Mouse (Mus musculus) midbrain, embryonic 13.5 days (tissue): ENCODE measurements around the gene Cep170. TPM values are rescaled to one million over a fixed set of nuclear protein-coding genes. Genes with fewer than 3 reads are reported as not detected.
A peak's percentile ranks its signal among the peaks of the same experiment; 100 is the strongest.
"Not testable (repeated sequence)": the region's sequence is repeated elsewhere in the genome, so short reads cannot be mapped to it uniquely, and the experiment has no call there.

Experiments used
- ATAC-seq: fragments of 200-750 bp; cut with Nextera tagmentation; 2 replicates; pipeline ENCODE4 v1.8.0; 2017; ENCODE audit warnings: mild to moderate bottlenecking, moderate TSS enrichment, moderate library complexity
- H3K27ac ChIP-seq: fragments of 300-500 bp; sonication (generic); 2 replicates; pipeline ENCODE4 v1.5.1; 2015; ENCODE audit warnings: inconsistent platforms, mild to moderate bottlenecking, moderate library complexity
- H3K27me3 ChIP-seq: fragments of 300-500 bp; sonication (generic); 2 replicates; pipeline ENCODE4 v1.6.1; 2015; ENCODE audit warnings: mild to moderate bottlenecking, inconsistent platforms
- H3K36me3 ChIP-seq: fragments of 300-500 bp; sonication (generic); 2 replicates; pipeline ENCODE4 v1.6.1; 2015; ENCODE audit warnings: mild to moderate bottlenecking, inconsistent platforms
- H3K4me1 ChIP-seq: fragments of 300-500 bp; sonication (generic); replicated peaks from 2 replicates; pipeline ENCODE4 v1.6.1; 2015; ENCODE audit warnings: inconsistent platforms
- H3K4me2 ChIP-seq: fragments of 300-500 bp; sonication (generic); replicated peaks from 2 replicates; pipeline ENCODE4 v1.6.1; 2015; ENCODE audit warnings: moderate library complexity, mild to moderate bottlenecking, inconsistent platforms
- H3K4me3 ChIP-seq: fragments of 300-500 bp; sonication (generic); replicated peaks from 2 replicates; pipeline ENCODE4 v1.5.1; 2015; ENCODE audit warnings: mild to moderate bottlenecking, inconsistent platforms
- H3K9ac ChIP-seq: fragments of 300-500 bp; sonication (generic); replicated peaks from 2 replicates; pipeline ENCODE4 v1.6.1; 2015; ENCODE audit warnings: mild to moderate bottlenecking, inconsistent platforms
- H3K9me3 ChIP-seq: fragments of 300-500 bp; sonication (generic); 2 replicates; pipeline ENCODE4 v1.6.1; 2016; ENCODE audit warnings: mild to moderate bottlenecking, inconsistent platforms
- WGBS: fragments of 180-500 bp; shearing (Covaris S2); methylation state at CpG from one replicate; pipeline ENCODE4 v1.1.7; 2015; 5-methylcytosine and 5-hydroxymethylcytosine counted together
- polyA plus RNA-seq: library from polyadenylated mRNA; unstranded; fragments of >200 nt; fragmentation: Nextera tagmentation; extraction: Ambion mirVana; gene quantifications from 2 replicates; pipeline ENCODE4 v1.2.1, GENCODE M21; 2015

Gene Cep170
- polyA plus RNA-seq = 124 and 140 TPM in 2 replicates

DNA sequence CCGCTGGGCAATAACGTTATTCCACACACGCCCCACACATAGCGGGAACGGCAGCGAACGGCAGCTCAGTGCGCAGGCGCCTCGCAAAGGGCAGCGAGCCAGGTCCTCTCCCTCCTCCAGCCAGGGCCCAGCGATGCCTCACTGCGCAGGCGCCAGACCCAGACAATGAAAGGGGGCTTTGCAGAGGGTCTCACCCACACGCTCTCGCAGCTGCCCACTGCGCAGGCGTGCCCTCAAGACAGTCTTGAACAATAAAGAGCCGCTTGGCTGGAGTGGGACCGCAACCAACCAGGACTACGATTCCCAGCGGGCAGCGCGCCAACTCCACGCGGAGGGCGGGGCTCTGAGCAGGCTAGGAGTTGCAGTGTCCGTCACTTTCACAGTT is at the start of gene Cep170:
Cep170 (minus strand) TSS at position 32 of the 385 bp plus-strand sequence.
- Histone ChIP-seq H3K27ac (peak within 1 kb of the TSS; percentile 100), H3K9me3 (no peaks in the 10 kb centered on the region), H3K36me3 (no peaks in the 10 kb centered on the region), H3K4me3 (peak within 1 kb of the TSS; percentile 91), H3K9ac (peak within 1 kb of the TSS; percentile 97), H3K4me1 (peaks cover 40% of the 10 kb centered on the region), H3K4me2 (peak within 1 kb of the TSS; percentile 67), H3K27me3 (no peaks in the 10 kb centered on the region)
- peak; percentile 96 for ATAC-seq
- WGBS = under 1% methylated on average over 28 of the region's 28 CpGs

DNA sequence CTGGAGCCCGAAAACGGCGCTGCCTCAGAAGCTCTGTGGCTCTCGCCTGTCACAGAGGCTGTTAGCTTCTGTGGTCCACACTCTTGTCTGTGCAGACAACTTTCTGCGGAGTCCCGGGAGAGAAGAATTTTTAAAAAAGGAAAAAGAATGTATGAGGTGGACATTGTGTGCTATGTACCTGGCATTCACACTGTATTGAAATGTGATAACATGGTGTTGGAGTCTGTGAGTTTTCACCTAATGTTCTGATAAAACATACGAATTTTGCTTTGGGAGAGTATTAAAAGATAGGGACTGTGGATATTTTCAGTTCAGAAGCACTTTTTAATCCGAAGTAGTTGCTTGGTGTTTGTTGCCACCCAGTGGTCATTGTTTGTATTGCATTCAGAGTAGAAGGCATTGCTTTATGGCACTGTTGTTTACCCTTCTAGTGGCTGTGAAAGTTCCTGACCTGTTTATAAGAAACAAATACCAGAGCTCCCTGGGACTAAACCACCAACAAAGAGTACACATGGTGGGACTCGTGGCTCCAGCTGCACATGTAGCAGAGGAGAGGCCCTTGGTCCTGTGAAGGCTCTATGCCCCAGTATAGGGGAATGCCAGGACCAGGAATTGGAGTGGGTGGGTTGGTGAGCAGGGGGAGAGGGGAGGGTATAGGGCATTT is 48.2 kb upstream of the Cep170 start:
- WGBS = 63% methylated on average over 9 of the region's 9 CpGs
- H3K27ac ChIP-seq = no peak overlapping the region
- no peak overlapping the region for H3K4me2 ChIP-seq

DNA sequence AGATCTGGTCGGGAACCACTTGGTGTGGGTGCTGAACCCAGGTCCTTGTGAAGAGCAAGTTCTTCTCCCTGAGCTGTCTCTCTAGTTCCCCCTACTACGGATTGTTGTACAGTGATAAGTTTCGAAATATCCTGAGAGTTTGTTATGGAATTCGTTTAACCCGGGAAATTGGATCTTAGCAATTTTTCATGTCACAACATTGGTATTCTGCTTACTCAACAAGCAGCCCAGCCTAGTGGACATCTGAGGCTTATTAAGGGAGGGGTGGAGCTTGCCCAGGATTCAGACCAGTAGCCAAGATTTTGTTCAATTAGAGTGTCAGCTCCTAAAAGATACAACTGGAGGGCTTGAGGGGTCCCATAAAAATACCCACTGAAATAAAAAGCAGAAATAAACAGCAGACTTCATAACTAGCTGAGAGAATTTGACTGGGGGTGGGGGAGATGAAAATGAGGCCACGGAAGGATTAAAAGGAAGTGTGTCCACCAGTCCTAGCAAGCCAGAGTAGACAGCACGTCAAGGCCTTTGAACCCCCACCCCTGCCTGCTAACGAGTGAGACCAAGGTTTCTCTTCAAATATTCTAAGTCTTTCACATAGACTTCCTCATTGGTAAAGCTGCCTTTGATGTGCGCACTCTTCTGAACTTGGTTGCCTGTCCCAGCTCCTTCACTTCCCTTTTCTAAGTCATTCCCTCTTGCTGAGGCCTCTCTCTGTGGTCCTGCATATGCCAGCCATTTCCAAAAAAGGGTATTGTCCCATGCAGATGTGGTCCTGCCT is 39.1 kb upstream of the Cep170 start:
- Histone ChIP-seq H3K27me3 (no peaks in the 10 kb centered on the region), H3K36me3 (peaks cover 27% of the 10 kb centered on the region), H3K4me2 (no peak overlapping the region), H3K4me1 (no peaks in the 10 kb centered on the region), H3K9me3 (peaks cover 7% of the 10 kb centered on the region; the same call in 1 of the 2 replicates), H3K27ac (no peak overlapping the region), H3K9ac (no peak overlapping the region), H3K4me3 (no peak overlapping the region)
- 94% methylated on average over 9 of the region's 9 CpGs for WGBS
- ATAC-seq = no peak

More for the DNA sequence above, 48.2 kb upstream of the Cep170 start:
- H3K27me3 ChIP-seq = no peaks in the 10 kb centered on the region
- H3K4me1 ChIP-seq = no peaks in the 10 kb centered on the region
- H3K9me3 ChIP-seq = no peaks in the 10 kb centered on the region
- H3K36me3 ChIP-seq = peaks cover 3% of the 10 kb centered on the region; the same call in 1 of the 2 replicates
- H3K4me3 ChIP-seq = no peak overlapping the region
- no peak overlapping the region for H3K9ac ChIP-seq
- peak; percentile 67 for ATAC-seq

DNA sequence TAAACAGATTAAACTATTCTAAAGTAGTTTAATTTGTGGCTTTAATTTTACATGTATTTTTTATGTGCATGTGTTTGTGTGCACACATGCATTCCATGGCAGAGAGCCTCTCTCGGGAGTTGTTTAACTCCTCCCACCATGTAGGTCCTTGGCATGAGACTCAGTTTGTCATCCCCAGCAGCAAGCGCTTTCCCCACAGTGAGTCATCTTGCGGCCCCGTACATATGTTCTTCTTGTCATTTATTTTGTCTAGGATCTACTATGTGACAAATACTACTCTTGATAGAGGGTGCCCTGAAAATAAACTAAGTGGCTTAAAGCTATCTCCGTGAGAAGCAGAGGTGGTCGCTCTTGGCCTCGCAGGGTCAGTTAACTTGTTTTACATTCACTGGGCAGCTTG is 37.5 kb upstream of the Cep170 start:
- no peak overlapping the region for H3K27ac ChIP-seq
- no peak overlapping the region for H3K4me3 ChIP-seq
- ATAC-seq = no peak
- H3K9me3 ChIP-seq = peaks cover 7% of the 10 kb centered on the region; the same call in 1 of the 2 replicates
- H3K36me3 ChIP-seq = peaks cover 27% of the 10 kb centered on the region
- 95% methylated on average over 7 of the region's 7 CpGs for WGBS
- H3K4me2 ChIP-seq = no peak overlapping the region
- no peaks in the 10 kb centered on the region for H3K27me3 ChIP-seq
- H3K9ac ChIP-seq = no peak overlapping the region
- H3K4me1 ChIP-seq = no peaks in the 10 kb centered on the region

DNA sequence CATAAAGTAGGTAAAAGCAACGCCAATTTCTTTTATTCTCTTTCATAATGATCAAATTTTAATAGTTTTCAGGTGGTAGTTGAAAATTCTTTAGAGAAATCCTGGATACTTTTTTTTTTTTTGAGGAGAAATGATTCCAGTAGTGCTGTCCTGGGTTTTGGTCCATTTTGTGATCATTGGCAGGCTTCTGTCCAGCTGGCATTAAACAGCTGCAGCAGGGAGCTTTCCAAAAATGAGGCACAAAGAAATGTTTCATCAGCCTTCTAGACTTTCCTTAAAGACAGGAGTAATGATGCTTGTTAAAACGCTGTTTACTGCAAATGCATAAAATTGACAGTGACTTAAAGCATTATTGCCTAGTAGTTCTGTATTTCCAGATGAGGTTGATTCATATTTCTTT is 35.5 kb upstream of the Cep170 start:
- Histone ChIP-seq H3K9ac (no peak overlapping the region), H3K27ac (no peak overlapping the region), H3K27me3 (no peaks in the 10 kb centered on the region), H3K4me2 (no peak overlapping the region), H3K4me3 (no peak overlapping the region), H3K9me3 (peaks cover 7% of the 10 kb centered on the region; the same call in 1 of the 2 replicates), H3K4me1 (no peaks in the 10 kb centered on the region), H3K36me3 (peaks cover 34% of the 10 kb centered on the region)
- no peak for ATAC-seq
- WGBS = 91% methylated on average over 2 of the region's 2 CpGs

DNA sequence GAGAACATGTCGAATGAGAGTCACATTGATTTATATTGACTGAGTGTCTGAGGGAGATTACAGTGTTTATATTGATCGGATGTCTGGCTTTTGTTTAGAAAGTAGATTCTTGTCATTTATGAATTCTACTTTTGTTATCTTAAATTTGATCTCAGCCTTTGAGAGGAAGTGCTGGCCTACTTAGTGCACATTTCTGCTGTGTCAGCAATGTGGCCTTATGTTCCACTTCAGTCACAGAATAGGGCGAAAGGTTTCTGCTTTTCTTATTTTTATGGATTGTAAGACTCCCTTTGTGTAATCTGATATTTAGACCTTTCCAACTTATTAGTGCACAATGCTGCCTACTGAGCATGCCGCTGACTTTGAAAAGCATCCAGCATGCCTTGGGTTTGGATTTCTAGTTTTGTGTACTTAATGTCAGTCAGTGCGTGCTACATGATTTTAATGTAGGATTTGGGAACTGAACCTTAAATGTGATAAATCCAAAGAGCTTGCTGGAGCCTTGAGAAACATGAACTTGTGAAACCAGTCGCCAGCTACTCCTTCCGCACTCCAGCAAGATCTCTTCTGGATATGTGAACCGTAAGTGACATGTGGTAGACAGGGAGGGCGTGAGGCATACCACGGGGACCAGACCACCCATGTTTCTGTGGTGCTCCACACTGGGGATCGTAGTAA is 34.9 kb upstream of the Cep170 start:
- Histone ChIP-seq H3K36me3 (peaks cover 30% of the 10 kb centered on the region), H3K9me3 (peaks cover 7% of the 10 kb centered on the region; the same call in 1 of the 2 replicates), H3K9ac (no peak overlapping the region), H3K27ac (no peak overlapping the region), H3K4me2 (no peak overlapping the region), H3K4me3 (no peak overlapping the region), H3K4me1 (no peaks in the 10 kb centered on the region), H3K27me3 (no peaks in the 10 kb centered on the region)
- no peak for ATAC-seq
- 80% methylated on average over 11 of the region's 11 CpGs for WGBS

DNA sequence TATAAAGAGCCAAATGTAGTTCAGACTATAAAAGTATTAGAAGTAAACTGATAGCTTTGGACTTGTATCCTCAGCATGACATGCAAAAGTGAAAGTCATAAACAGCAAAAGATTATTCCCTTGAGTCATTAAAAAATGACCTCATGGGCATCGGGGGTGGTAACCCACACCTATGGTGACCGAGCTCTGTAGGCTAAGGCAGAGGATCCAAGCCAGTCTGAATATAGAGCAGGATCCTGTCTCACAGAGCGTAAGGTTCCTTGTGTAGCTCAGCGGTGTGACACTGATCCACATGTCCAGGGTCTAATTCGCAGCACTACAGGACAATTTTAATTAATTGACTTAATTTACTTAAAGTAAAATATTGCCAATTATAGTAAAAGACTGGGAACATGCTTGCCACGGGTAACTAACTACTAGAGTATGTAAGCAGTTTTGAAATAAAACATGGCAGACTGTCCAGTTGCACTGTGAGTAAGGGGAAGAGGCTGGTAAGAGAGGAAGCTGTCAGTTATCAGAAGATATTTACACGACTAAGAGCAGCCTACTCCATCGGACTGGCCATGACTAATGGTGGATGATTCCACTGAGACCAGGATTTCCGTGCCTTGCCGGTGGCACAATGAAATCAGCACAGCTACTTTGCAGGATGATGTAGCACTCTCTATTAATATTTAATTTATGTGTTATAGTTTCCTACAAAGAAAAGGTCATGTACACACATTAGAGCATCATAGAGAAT is 33.4 kb upstream of the Cep170 start:
- 76% methylated on average over 10 of the region's 10 CpGs for WGBS
- H3K27ac ChIP-seq = peak overlapping the region; percentile 25; the same call in 1 of the 2 replicates
- peaks cover 1% of the 10 kb centered on the region; the same call in 1 of the 2 replicates for H3K9me3 ChIP-seq
- H3K4me3 ChIP-seq = no peak overlapping the region
- no peak overlapping the region for H3K4me2 ChIP-seq
- H3K36me3 ChIP-seq = peaks cover 18% of the 10 kb centered on the region
- H3K9ac ChIP-seq = no peak overlapping the region
- 0 out of 2 replicates have a peak, but pooled peaks have one; percentile 50 for ATAC-seq
- H3K4me1 ChIP-seq = no peaks in the 10 kb centered on the region
- no peaks in the 10 kb centered on the region for H3K27me3 ChIP-seq

DNA sequence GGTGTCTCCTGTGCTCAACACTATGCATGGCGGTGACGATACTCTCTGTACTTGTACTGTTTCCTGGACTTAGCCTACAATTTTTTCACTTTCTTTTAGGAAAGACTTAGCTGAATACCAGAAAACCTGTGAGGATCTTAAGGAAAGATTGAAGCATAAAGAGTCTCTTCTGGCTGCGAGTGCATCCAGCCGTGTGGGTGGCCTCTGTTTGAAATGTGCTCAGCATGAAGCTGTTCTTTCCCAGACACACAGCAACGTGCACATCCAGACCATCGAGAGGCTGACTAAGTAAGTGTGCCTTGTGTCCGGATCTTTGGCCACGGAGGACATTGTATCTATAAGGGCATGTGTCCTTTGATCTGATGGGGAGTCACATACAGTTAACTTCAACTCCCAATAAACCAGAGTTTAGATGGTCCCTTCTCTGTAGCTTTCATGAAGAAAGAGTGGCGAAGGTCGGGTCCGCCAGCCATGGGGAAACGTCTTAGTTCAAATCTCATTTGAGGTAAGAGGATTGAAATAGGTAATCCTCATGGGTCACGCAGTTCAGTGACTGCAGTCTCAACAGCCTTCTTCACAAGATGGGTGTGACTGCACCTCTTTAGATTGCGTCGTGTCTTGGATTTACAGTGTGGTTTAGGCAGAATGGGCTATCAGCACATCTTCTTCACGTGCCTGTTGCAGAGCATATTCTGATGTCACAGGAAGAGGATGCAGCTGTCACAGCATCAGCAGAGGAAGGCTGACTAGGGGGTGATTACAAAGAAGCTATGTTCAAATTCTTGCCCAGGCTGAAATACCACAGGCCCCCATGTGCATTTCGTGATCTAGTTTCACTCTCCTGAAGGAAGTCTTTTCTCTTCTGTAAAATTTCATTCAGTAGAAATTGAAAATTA is 31.5 kb upstream of the Cep170 start:
- Histone ChIP-seq H3K4me3 (no peak overlapping the region), H3K27ac (no peak overlapping the region), H3K4me2 (no peak overlapping the region), H3K9ac (no peak overlapping the region), H3K4me1 (no peaks in the 10 kb centered on the region), H3K9me3 (no peaks in the 10 kb centered on the region), H3K36me3 (peaks cover 16% of the 10 kb centered on the region), H3K27me3 (no peaks in the 10 kb centered on the region)
- no peak for ATAC-seq
- 56% methylated on average over 17 of the region's 17 CpGs for WGBS

DNA sequence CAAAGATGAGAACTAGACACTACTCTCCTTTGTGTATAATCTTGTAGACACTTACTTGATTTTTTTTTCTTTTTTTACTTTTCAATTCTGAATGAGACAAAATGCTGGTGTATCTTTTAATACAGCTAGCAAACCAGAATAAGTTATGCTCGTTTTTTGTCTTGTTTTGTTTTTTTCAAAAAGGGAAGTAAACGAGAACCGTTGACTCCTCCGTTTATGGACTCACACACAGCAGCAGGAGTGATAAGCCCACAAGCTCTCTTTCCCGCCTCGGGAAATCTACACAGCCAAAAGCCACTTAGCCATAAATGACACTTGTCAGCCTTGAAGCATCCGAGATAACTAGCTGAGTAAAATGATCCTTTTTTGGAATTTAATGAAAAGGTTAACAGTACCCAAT is 22.7 kb upstream of the Cep170 start:
- H3K4me2 ChIP-seq, H3K9me3 ChIP-seq, H3K9ac ChIP-seq, H3K27ac ChIP-seq, ATAC-seq, H3K4me1 ChIP-seq, H3K4me3 ChIP-seq: not testable (repeated sequence)
- 64% methylated on average over 7 of the region's 7 CpGs for WGBS
- Histone ChIP-seq H3K36me3 (peaks cover 11% of the 10 kb centered on the region; the same call in 1 of the 2 replicates), H3K27me3 (peaks cover 12% of the 10 kb centered on the region)

DNA sequence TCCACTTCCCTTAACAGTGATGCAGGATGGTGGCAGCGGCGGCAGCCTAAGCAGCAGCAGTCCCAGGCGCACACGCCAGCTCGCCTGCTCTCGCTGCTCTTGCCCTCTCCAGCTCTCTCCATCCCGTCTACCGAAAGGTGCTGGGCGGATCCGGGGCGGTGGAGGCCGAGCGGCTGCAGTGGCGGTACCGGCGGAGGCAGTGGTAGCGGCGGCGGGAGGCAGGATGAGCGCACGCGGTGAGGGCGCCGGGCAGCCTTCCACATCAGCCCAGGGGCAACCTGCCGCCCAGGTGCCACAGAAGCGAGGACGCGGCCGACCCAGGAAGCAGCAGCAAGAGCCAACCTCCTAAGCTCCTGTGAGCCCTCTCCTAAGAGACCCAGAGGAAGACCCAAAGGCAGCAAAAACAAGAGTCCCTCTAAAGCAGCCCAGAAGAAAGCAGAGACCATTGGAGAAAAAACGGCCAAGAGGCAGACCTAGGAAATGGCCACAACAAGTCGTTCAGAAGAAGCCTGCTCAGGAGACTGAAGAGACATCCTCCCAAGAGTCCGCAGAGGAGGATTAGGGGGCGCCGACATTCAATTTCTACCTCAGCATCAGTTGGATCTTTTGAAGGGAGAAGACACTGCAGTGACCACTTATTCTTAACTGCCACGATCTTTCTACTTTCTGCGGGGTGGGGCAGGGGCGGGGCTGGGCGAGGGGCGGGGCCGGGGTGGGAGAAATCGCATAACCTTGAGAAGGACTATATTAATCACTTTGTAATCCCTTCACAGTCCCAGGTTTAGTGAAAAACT is 21.8 kb upstream of the Cep170 start:
- H3K9me3 ChIP-seq = no peaks in the 10 kb centered on the region
- WGBS = 3% methylated on average over 41 of the region's 41 CpGs
- no peak overlapping the region for H3K27ac ChIP-seq
- peaks cover 8% of the 10 kb centered on the region for H3K4me1 ChIP-seq
- peak overlapping the region; percentile 59 for H3K9ac ChIP-seq
- peak; percentile 76 for ATAC-seq
- H3K36me3 ChIP-seq = peaks cover 11% of the 10 kb centered on the region; the same call in 1 of the 2 replicates
- H3K4me2 ChIP-seq = peak overlapping the region; percentile 75
- H3K4me3 ChIP-seq = peak overlapping the region; percentile 38
- H3K27me3 ChIP-seq = peaks cover 12% of the 10 kb centered on the region
